Mouse (Mus musculus): ENCODE results near the gene Per3. TPM values are rescaled to one million over a fixed set of nuclear protein-coding genes. Genes with fewer than 3 reads are reported as not detected.

Gene Per3
- 5.6 and 5.9 TPM in 2 replicates for polyA plus RNA-seq (2015; fragmentation: Nextera tagmentation; extraction: Ambion mirVana)

DNA sequence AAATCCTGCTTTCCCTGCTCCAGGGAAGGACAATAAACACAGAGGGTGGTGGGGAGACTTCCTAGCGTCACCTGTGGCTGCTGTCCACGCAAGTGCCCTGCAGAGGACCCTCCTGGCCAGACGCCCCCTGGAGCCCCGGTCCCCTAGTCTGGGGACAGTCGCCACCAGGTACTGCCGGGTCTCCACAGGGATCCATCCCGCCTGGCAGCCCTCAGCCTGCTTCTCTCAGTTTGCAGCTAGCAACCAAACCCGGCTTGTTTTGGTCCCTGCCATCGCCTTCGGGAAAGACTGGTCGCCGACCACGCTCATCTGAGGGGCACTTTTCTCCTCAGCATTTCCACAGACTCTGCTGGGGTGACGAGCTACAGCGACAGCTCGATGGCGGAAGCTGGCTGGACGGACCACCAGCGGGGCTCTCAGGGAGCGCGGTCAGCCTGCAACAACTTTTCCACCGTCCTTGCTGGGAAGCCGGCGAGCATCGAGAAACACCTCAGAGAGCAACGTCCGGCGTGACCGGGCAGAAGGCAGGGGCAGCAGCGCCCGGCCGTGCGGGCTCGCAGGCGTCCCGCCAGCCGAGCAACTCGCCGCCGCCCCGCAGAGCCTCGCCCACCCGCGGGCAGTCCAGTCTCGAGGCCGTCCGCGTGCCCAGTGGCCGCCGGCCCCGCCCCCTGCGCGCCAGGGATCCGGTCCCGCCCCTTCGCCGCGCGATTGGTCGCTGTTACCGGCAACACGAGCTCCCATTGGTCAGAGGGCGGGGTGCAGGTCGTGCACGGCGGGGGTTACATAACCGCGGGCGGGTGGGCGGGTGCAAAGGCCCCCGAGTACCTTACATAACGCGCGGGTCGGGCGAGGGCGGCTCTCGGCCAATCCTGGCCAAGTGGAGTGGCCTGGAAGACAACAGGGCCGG, at the start of gene Per3:
Per3 (minus strand) TSS at position 629 of the 907 bp plus-strand sequence.
- WGBS (ENCODE audit: insufficient replicate concordance) = under 1% methylated on average over 71 of the region's 79 CpGs
- TF ChIP-seq CTCF (IDR thresholded peaks at IDR 0.05; ENCODE audit: low read depth) (no peak), EP300 (IDR thresholded peaks at IDR 0.05; ENCODE audit: low read depth) (no peak)
- H3K9me3 ChIP-seq (ENCODE audit: low read length) = no peaks in the 10 kb centered on the region
- H3K9ac ChIP-seq (replicated peaks) = peak within 1 kb of the TSS; percentile 74
- peak within 1 kb of the TSS; percentile 86 for H3K27ac ChIP-seq (ENCODE audit: low read depth)
- ATAC-seq (peak; percentile 95), DNase-seq (peak; percentile 97)
- peaks cover 10% of the 10 kb centered on the region for H3K36me3 ChIP-seq (replicated peaks; ENCODE audit: insufficient read depth, low read length)
- peak within 1 kb of the TSS; percentile 99 for H3K4me2 ChIP-seq (ENCODE audit: low read depth, low read length)
- peaks cover 19% of the 10 kb centered on the region for H3K4me1 ChIP-seq (ENCODE audit: insufficient read depth)
- no peaks in the 10 kb centered on the region for H3K27me3 ChIP-seq (ENCODE audit: insufficient read depth, low read length)
- peak within 1 kb of the TSS; percentile 63 for H3K4me3 ChIP-seq (ENCODE audit: low read depth, low read length)

DNA sequence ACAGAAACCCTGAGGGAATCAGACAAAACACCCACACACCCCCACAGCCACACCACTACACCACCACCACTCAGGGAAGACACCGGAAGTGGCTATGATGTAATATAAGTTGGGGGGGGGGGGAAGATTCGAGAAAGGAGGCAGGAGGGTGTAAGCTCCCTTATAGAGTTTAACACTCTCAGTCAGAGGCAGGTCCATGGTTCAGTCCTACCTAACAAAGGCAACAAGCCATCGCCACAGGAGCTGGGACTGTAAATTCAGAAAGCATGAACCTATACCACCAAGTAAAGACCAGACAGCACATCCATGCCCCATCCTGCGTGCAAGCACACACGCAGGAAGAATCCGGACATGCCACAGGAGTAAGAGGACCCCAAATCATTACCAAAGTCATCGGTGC, 44.8 kb upstream of the Per3 start, which contains the start of gene Gm13090:
Gm13090 (plus strand) TSS at position 301 of the 400 bp plus-strand sequence.
- H3K9me3 ChIP-seq (ENCODE audit: low read length) = no peaks in the 10 kb centered on the region
- H3K27ac ChIP-seq (ENCODE audit: low read depth) = no peak within 1 kb of the TSS
- DNase-seq = no peak
- no peak for ATAC-seq
- H3K27me3 ChIP-seq (ENCODE audit: insufficient read depth, low read length) = no peaks in the 10 kb centered on the region
- 82% methylated on average over 7 of the region's 7 CpGs for WGBS (ENCODE audit: insufficient replicate concordance)
- H3K36me3 ChIP-seq (replicated peaks; ENCODE audit: insufficient read depth, low read length) = no peaks in the 10 kb centered on the region
- H3K4me1 ChIP-seq (ENCODE audit: insufficient read depth) = no peaks in the 10 kb centered on the region
- H3K4me3 ChIP-seq (ENCODE audit: low read depth, low read length) = no peak within 1 kb of the TSS
- no peak within 1 kb of the TSS for H3K9ac ChIP-seq (replicated peaks)
- TF ChIP-seq CTCF (IDR thresholded peaks at IDR 0.05; ENCODE audit: low read depth) (no peak), EP300 (IDR thresholded peaks at IDR 0.05; ENCODE audit: low read depth) (no peak)
- H3K4me2 ChIP-seq (ENCODE audit: low read depth, low read length) = no peak within 1 kb of the TSS

DNA sequence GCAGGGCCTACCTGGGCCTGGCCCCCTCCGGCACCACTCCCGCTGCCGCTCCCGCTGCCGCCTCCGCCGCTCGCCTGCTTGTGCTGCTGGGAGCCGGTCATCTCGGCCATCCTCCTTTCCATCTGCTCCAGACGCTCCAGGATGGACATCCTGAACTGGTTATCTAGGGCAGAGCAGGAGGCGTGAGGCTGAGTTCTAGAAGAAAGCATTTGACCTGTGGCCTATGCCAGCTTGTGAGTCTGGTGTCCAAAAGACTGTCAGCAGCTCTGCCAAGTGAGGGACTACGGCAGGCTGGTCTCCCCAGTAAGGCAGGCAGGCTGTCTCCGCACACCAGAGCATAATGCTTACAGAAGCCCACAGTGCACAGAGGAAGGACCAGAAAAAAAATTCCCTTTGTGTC, 44.4 kb upstream of the Per3 start:
- no peaks in the 10 kb centered on the region for H3K36me3 ChIP-seq (replicated peaks; ENCODE audit: insufficient read depth, low read length)
- H3K9me3 ChIP-seq (ENCODE audit: low read length) = no peaks in the 10 kb centered on the region
- no peaks in the 10 kb centered on the region for H3K4me1 ChIP-seq (ENCODE audit: insufficient read depth)
- DNase-seq (no peak), ATAC-seq (no peak)
- H3K9ac ChIP-seq (replicated peaks) = no peak overlapping the region
- no peak overlapping the region for H3K4me2 ChIP-seq (ENCODE audit: low read depth, low read length)
- 82% methylated on average over 14 of the region's 14 CpGs for WGBS (ENCODE audit: insufficient replicate concordance)
- no peak overlapping the region for H3K4me3 ChIP-seq (ENCODE audit: low read depth, low read length)
- H3K27ac ChIP-seq (ENCODE audit: low read depth) = no peak overlapping the region
- H3K27me3 ChIP-seq (ENCODE audit: insufficient read depth, low read length) = no peaks in the 10 kb centered on the region
- TF ChIP-seq EP300 (IDR thresholded peaks at IDR 0.05; ENCODE audit: low read depth) (no peak), CTCF (IDR thresholded peaks at IDR 0.05; ENCODE audit: low read depth) (no peak)

DNA sequence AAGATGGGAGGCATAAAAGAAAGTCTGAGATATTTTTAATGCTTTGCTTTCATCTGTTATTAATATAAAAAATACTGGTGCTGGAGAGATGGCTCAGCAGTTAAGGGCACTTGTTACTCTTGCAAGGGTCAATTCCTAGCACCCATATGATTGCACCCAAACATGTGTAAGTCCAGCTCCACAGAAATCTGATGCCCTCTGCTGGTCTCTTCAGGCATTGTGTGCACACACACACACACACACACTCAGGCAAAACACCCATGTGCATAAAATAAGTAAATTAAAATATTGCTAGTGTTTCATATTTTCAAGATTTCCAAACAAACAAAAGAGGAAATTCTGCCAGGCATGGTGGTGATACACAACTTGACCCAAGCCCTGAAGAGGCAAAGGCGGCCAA, 42.9 kb upstream of the Per3 start:
- Histone ChIP-seq H3K9ac (replicated peaks) (no peak overlapping the region), H3K4me3 (ENCODE audit: low read depth, low read length) (no peak overlapping the region), H3K27me3 (ENCODE audit: insufficient read depth, low read length) (no peaks in the 10 kb centered on the region), H3K4me2 (ENCODE audit: low read depth, low read length) (no peak overlapping the region), H3K36me3 (replicated peaks; ENCODE audit: insufficient read depth, low read length) (no peaks in the 10 kb centered on the region), H3K9me3 (ENCODE audit: low read length) (no peaks in the 10 kb centered on the region), H3K4me1 (ENCODE audit: insufficient read depth) (no peaks in the 10 kb centered on the region), H3K27ac (ENCODE audit: low read depth) (no peak overlapping the region)
- 88% methylated on average over 1 of the region's 1 CpGs for WGBS (ENCODE audit: insufficient replicate concordance)
- DNase-seq (no peak), ATAC-seq (no peak)
- no peak for TF ChIP-seq EP300 (IDR thresholded peaks at IDR 0.05; ENCODE audit: low read depth)
- peak; percentile 26 for TF ChIP-seq CTCF (IDR thresholded peaks at IDR 0.05; ENCODE audit: low read depth)

DNA sequence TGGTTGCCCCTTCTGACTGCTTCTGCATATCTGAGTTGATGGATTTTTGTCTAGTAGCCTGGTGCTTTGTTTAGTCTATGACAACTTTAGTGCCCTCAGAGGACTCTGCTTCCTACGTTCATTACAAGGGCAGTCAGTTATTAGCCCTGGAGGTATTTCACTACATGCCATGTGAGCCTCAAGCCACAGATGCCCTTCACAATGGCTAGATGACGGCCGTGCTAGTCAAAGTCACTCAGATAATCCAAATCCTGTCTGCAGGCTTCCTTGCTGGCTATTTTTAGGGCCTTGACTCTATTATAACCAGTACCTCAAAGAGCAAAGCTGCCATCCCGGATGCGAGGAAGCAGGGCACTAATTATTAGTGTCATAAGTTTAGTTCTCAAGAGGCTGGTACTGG, 38.6 kb upstream of the Per3 start:
- no peak for ATAC-seq
- Histone ChIP-seq H3K36me3 (replicated peaks; ENCODE audit: insufficient read depth, low read length) (no peaks in the 10 kb centered on the region), H3K27ac (ENCODE audit: low read depth) (no peak overlapping the region), H3K4me2 (ENCODE audit: low read depth, low read length) (no peak overlapping the region), H3K27me3 (ENCODE audit: insufficient read depth, low read length) (no peaks in the 10 kb centered on the region), H3K4me1 (ENCODE audit: insufficient read depth) (no peaks in the 10 kb centered on the region), H3K9me3 (ENCODE audit: low read length) (no peaks in the 10 kb centered on the region), H3K4me3 (ENCODE audit: low read depth, low read length) (no peak overlapping the region), H3K9ac (replicated peaks) (no peak overlapping the region)
- 72% methylated on average over 5 of the region's 5 CpGs for WGBS (ENCODE audit: insufficient replicate concordance)
- DNase-seq = no peak
- TF ChIP-seq EP300 (IDR thresholded peaks at IDR 0.05; ENCODE audit: low read depth) (no peak), CTCF (IDR thresholded peaks at IDR 0.05; ENCODE audit: low read depth) (no peak)

DNA sequence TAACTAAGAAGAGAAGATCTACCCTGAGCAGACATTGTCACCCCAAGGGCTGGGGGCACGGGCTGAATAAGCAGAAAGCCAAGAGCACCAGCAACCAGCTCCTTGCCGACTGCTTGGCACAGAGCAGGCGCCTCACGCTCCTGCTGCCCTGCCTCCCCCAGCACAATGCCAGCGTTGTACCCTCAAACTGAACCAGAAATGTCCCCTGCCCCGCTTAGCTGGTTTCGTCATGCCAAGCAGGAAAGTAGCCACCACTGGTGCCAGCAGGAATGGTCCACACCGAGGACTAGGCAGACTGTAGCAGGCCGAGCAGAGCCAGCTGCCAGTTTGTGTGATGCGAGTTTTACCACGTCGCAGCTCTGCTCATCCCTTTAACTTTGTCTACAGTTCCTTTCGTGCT, 37.5 kb upstream of the Per3 start:
- no peak for DNase-seq
- H3K36me3 ChIP-seq (replicated peaks; ENCODE audit: insufficient read depth, low read length) = no peaks in the 10 kb centered on the region
- 87% methylated on average over 13 of the region's 13 CpGs for WGBS (ENCODE audit: insufficient replicate concordance)
- ATAC-seq = no peak
- no peak overlapping the region for H3K4me2 ChIP-seq (ENCODE audit: low read depth, low read length)
- no peaks in the 10 kb centered on the region for H3K9me3 ChIP-seq (ENCODE audit: low read length)
- no peaks in the 10 kb centered on the region for H3K27me3 ChIP-seq (ENCODE audit: insufficient read depth, low read length)
- TF ChIP-seq CTCF (IDR thresholded peaks at IDR 0.05; ENCODE audit: low read depth) = no peak
- TF ChIP-seq EP300 (IDR thresholded peaks at IDR 0.05; ENCODE audit: low read depth) = no peak
- no peak overlapping the region for H3K9ac ChIP-seq (replicated peaks)
- no peaks in the 10 kb centered on the region for H3K4me1 ChIP-seq (ENCODE audit: insufficient read depth)
- H3K4me3 ChIP-seq (ENCODE audit: low read depth, low read length) = no peak overlapping the region
- H3K27ac ChIP-seq (ENCODE audit: low read depth) = no peak overlapping the region

All from liver, postnatal 0 days (tissue).